Comparison of ENCODE assay signal across 19 mouse cellular contexts in the genomic region with DNA sequence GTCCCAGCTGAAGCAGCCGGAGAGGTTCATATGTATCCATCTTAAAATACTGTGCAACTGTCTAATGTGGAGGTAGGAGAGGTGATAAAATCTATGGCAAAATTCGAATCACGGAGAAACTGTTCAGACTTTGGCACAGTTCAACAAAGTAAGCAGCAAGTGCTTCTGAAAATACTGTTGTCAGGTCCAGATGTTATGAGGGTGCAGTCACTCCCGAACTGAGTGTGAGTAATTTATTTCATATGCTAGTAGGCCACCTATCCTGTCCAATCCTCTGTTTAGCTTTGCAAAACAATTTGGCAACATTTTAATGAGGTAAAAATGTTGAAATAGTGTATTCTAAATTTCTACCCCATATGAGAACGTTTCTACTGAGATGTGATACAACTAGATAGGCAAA.
A peak's percentile ranks its signal among the peaks of the same experiment; 100 is the strongest.
DNase-seq lines count a peak whose midpoint lies in the region; ATAC-seq and TF ChIP-seq lines count a peak whose summit lies in the region.
"Had no signal": no experiment of that assay in that cellular context is flagged by ENCODE, and none has a peak within 500 bp of the region (broad histone marks: within the 10 kb centered on the region; RNA-seq: fewer than 3 reads in every experiment).

No protein-coding gene starts in this region.

- H3K36me3 ChIP-seq in lung, embryonic 15.5 days: no peaks in the 10 kb centered on the region
- H3K36me3 ChIP-seq in lung, postnatal 0 days (ENCODE audit: insufficient read depth, low read length): no peaks in the 10 kb centered on the region
- H3K36me3 ChIP-seq: embryonic facial prominence, embryonic 10.5 days; embryonic facial prominence, embryonic 12.5 days; forebrain, embryonic 15.5 days had no signal

- no peak overlapping the region for H3K4me3 ChIP-seq in lung, embryonic 15.5 days
- H3K4me3 ChIP-seq in lung, postnatal 0 days (ENCODE audit: low read depth, low read length): no peak overlapping the region
- H3K4me3 ChIP-seq: embryonic facial prominence, embryonic 10.5 days; embryonic facial prominence, embryonic 12.5 days; forebrain, embryonic 13.5 days; forebrain, embryonic 15.5 days had no signal

- 42% methylated on average over 5 of the region's 5 CpGs for WGBS in lung, embryonic 15.5 days
- WGBS in lung, postnatal 0 days: 56% methylated on average over 5 of the region's 5 CpGs

- H3K9me3 ChIP-seq in lung, embryonic 15.5 days: no peaks in the 10 kb centered on the region
- H3K9me3 ChIP-seq in lung, postnatal 0 days (ENCODE audit: low read length): no peaks in the 10 kb centered on the region
- H3K9me3 ChIP-seq: embryonic facial prominence, embryonic 10.5 days; embryonic facial prominence, embryonic 12.5 days; forebrain, embryonic 13.5 days; forebrain, embryonic 15.5 days had no signal

- H3K4me2 ChIP-seq in lung, embryonic 15.5 days: no peak overlapping the region
- H3K4me2 ChIP-seq in lung, postnatal 0 days (replicated peaks; ENCODE audit: low read depth, low read length): no peak overlapping the region
- H3K4me2 ChIP-seq: embryonic facial prominence, embryonic 12.5 days; forebrain, embryonic 13.5 days; forebrain, embryonic 15.5 days had no signal

- no peak overlapping the region for H3K9ac ChIP-seq in lung, embryonic 15.5 days
- no peak overlapping the region for H3K9ac ChIP-seq in lung, postnatal 0 days (replicated peaks; ENCODE audit: low read depth)
- H3K9ac ChIP-seq: embryonic facial prominence, embryonic 12.5 days; forebrain, embryonic 13.5 days; forebrain, embryonic 15.5 days had no signal

- H3K27ac ChIP-seq in lung, embryonic 15.5 days: no peak overlapping the region
- no peak overlapping the region for H3K27ac ChIP-seq in lung, postnatal 0 days (ENCODE audit: low read length)
- H3K27ac ChIP-seq: embryonic facial prominence, embryonic 10.5 days; embryonic facial prominence, embryonic 12.5 days; forebrain, embryonic 13.5 days; forebrain, embryonic 15.5 days had no signal

- no peak for DNase-seq in lung, postnatal 4 days
- peak; percentile 16 for DNase-seq in lung, postnatal 0 days (ENCODE audit: low spot score)
- peak; percentile 13 for DNase-seq in lung, postnatal 10 days
- peak; percentile 47 for DNase-seq in lung, postnatal 36 days
- no peak for DNase-seq in urinary bladder, postnatal 36 days (ENCODE audit: low spot score in 2 of 2)
- DNase-seq in heart, adult 18-20 months: no peak
- DNase-seq: adrenal gland, adult 2 months; adrenal gland, postnatal 10 days; adrenal gland, postnatal 25 days; cerebellum, adult 11 months; cerebellum, adult 2 months; cerebellum, adult 9-10 months; cerebellum, postnatal 10 days; cerebellum, postnatal 25 days had no signal

- TF ChIP-seq CTCF in lung, postnatal 0 days (IDR thresholded peaks at IDR 0.05): no peak

- peak; percentile 73; the same call in 1 of the 2 replicates for ATAC-seq in lung, embryonic 15.5 days (ENCODE audit: borderline replicate concordance, extremely low read depth, low FRiP score, low TSS enrichment)
- ATAC-seq in lung, postnatal 0 days: peak; percentile 35; the same call in 1 of the 2 replicates
- ATAC-seq: forebrain, embryonic 13.5 days; forebrain, embryonic 15.5 days had no signal

- TF ChIP-seq EP300 in lung, postnatal 0 days (IDR thresholded peaks at IDR 0.05): peak; percentile 44

- no peaks in the 10 kb centered on the region for H3K27me3 ChIP-seq in lung, embryonic 15.5 days
- H3K27me3 ChIP-seq in lung, postnatal 0 days (replicated peaks; ENCODE audit: insufficient read depth, low read length): no peaks in the 10 kb centered on the region
- H3K27me3 ChIP-seq: embryonic facial prominence, embryonic 12.5 days; forebrain, embryonic 13.5 days; forebrain, embryonic 15.5 days had no signal

- H3K4me1 ChIP-seq in lung, embryonic 15.5 days: no peaks in the 10 kb centered on the region
- H3K4me1 ChIP-seq in lung, postnatal 0 days (ENCODE audit: insufficient read depth, low read depth, low read length): no peaks in the 10 kb centered on the region
- H3K4me1 ChIP-seq: embryonic facial prominence, embryonic 10.5 days; embryonic facial prominence, embryonic 12.5 days; forebrain, embryonic 13.5 days; forebrain, embryonic 15.5 days had no signal

Comparison
In these comparisons a context has a peak if more than half of its experiments do, and no peak if none do; other contexts are left out.
1. DNase-seq: peak in lung, postnatal 0 days (single experiment), lung, postnatal 10 days (single experiment) and lung, postnatal 36 days (single experiment); none in lung, postnatal 4 days (0 of 2), urinary bladder, postnatal 36 days (0 of 2) and heart, adult 18-20 months (0 of 2).